Comparison of ENCODE assay signal across 9 mouse cellular contexts in genomic region chr17:49561985-49562384, GRCm38 (mm10). TPM values are rescaled to one million over a fixed set of nuclear protein-coding genes. Genes with fewer than 3 reads are reported as not detected.
DNase-seq lines count a peak whose midpoint lies in the region; ATAC-seq and TF ChIP-seq lines count a peak whose summit lies in the region.
"Had no signal": no experiment of that assay in that cellular context is flagged by ENCODE, and none has a peak within 500 bp of the region (broad histone marks: within the 10 kb centered on the region; RNA-seq: fewer than 3 reads in every experiment).

No protein-coding gene starts in this region.

- H3K9ac ChIP-seq in embryonic facial prominence, embryonic 13.5 days: peak overlapping the region; percentile 89
- H3K9ac ChIP-seq in limb, embryonic 15.5 days: no peak overlapping the region
- H3K9ac ChIP-seq in forebrain, embryonic 14.5 days (ENCODE audit: low read length): no peak overlapping the region
- H3K9ac ChIP-seq: liver, embryonic 15.5 days had no signal

- H3K27me3 ChIP-seq in embryonic facial prominence, embryonic 13.5 days: no peaks in the 10 kb centered on the region; the same call in 1 of the 2 replicates
- no peaks in the 10 kb centered on the region for H3K27me3 ChIP-seq in limb, embryonic 15.5 days
- 0 out of 2 replicates have a peak, but pooled peaks cover 3% of the 10 kb centered on the region for H3K27me3 ChIP-seq in forebrain, embryonic 14.5 days (replicated peaks; ENCODE audit: control insufficient read depth, insufficient read depth, low read length)

- peak; percentile 39 for DNase-seq in embryo, embryonic 10.5 days (ENCODE audit: low spot score)
- DNase-seq in embryo, embryonic 9.5 days (ENCODE audit: extremely low spot score): no peak
- no peak for DNase-seq in left cerebral cortex, adult 2 months (ENCODE audit: extremely low spot score in 1 of 2, low spot score in 2 of 2)
- DNase-seq in left cerebral cortex, adult 8-10 months (ENCODE audit: low spot score in 2 of 2): no peak
- DNase-seq in forebrain, embryonic 14.5 days (ENCODE audit: low spot score): no peak
- DNase-seq in left cerebral cortex, adult 9 months (ENCODE audit: low spot score in 2 of 2): no peak

- H3K4me2 ChIP-seq in embryonic facial prominence, embryonic 13.5 days: peak overlapping the region; percentile 81
- peak overlapping the region; percentile 55 for H3K4me2 ChIP-seq in limb, embryonic 15.5 days
- H3K4me2 ChIP-seq in forebrain, embryonic 14.5 days (ENCODE audit: low read length): no peak overlapping the region
- H3K4me2 ChIP-seq: liver, embryonic 15.5 days had no signal

- H3K36me3 ChIP-seq in embryonic facial prominence, embryonic 13.5 days: no peaks in the 10 kb centered on the region
- no peaks in the 10 kb centered on the region for H3K36me3 ChIP-seq in limb, embryonic 15.5 days
- H3K36me3 ChIP-seq in forebrain, embryonic 14.5 days (ENCODE audit: control insufficient read depth, insufficient read depth, low read length): no peaks in the 10 kb centered on the region
- H3K36me3 ChIP-seq: liver, embryonic 15.5 days had no signal

- TF ChIP-seq CTCF in left cerebral cortex, adult 2 months (IDR thresholded peaks at IDR 0.05): peak; percentile 14

- 25% methylated on average over 4 of the region's 4 CpGs for WGBS in embryonic facial prominence, embryonic 13.5 days
- WGBS in limb, embryonic 15.5 days: 25% methylated on average over 4 of the region's 4 CpGs
- WGBS in forebrain, embryonic 14.5 days: 56% methylated on average over 4 of the region's 4 CpGs

- intact Hi-C loops in left cerebral cortex, adult 2 months (cut with DNase I): no loop called here

- H3K4me1 ChIP-seq in embryonic facial prominence, embryonic 13.5 days: peaks cover 52% of the 10 kb centered on the region
- peaks cover 29% of the 10 kb centered on the region for H3K4me1 ChIP-seq in limb, embryonic 15.5 days
- H3K4me1 ChIP-seq in forebrain, embryonic 14.5 days (ENCODE audit: control insufficient read depth, insufficient read depth, low read length): 0 out of 2 replicates have a peak, but pooled peaks cover 5% of the 10 kb centered on the region
- H3K4me1 ChIP-seq: liver, embryonic 15.5 days had no signal

- no peak for ATAC-seq in embryonic facial prominence, embryonic 13.5 days (ENCODE audit: insufficient number of reproducible peaks, insufficient read depth, low FRiP score, low TSS enrichment, low read depth)
- ATAC-seq in limb, embryonic 15.5 days (ENCODE audit: insufficient number of reproducible peaks, low FRiP score, low TSS enrichment, low read depth): no peak
- no peak for ATAC-seq in forebrain, embryonic 14.5 days

- peak overlapping the region; percentile 47 for H3K27ac ChIP-seq in left cerebral cortex, adult 2 months
- H3K27ac ChIP-seq in embryonic facial prominence, embryonic 13.5 days: peak overlapping the region; percentile 99; the same call in 1 of the 2 replicates
- peak overlapping the region; percentile 51; the same call in 1 of the 2 replicates for H3K27ac ChIP-seq in limb, embryonic 15.5 days
- no peak overlapping the region for H3K27ac ChIP-seq in forebrain, embryonic 14.5 days (ENCODE audit: low read depth, low read length)
- H3K27ac ChIP-seq: liver, embryonic 15.5 days had no signal

- peak overlapping the region; percentile 54; the same call in 1 of the 2 replicates for H3K4me3 ChIP-seq in left cerebral cortex, adult 2 months
- peak overlapping the region; percentile 67 for H3K4me3 ChIP-seq in embryonic facial prominence, embryonic 13.5 days
- peak overlapping the region; percentile 59 for H3K4me3 ChIP-seq in limb, embryonic 15.5 days
- H3K4me3 ChIP-seq in forebrain, embryonic 14.5 days (ENCODE audit: low read depth, low read length): no peak overlapping the region
- H3K4me3 ChIP-seq: liver, embryonic 15.5 days had no signal

- H3K9me3 ChIP-seq in embryonic facial prominence, embryonic 13.5 days: no peaks in the 10 kb centered on the region
- no peaks in the 10 kb centered on the region for H3K9me3 ChIP-seq in limb, embryonic 15.5 days
- H3K9me3 ChIP-seq in forebrain, embryonic 14.5 days (replicated peaks; ENCODE audit: control insufficient read depth, low read length): no peaks in the 10 kb centered on the region
- H3K9me3 ChIP-seq: liver, embryonic 15.5 days had no signal

RNA-seq across cellular contexts. Expression of gene Daam2, which starts 2.2 kb away (rescaled TPM):
- 10 to 100 TPM; 48.7 to 55.6 TPM for total RNA-seq in left cerebral cortex, adult 2 months (2021)
- 10 to 100 TPM; 54.4 to 63.9 (median 56.9) TPM for total RNA-seq in left cerebral cortex, adult 8-10 months (2022)
- polyA plus RNA-seq in embryonic facial prominence, embryonic 13.5 days (2015; fragmentation: Nextera tagmentation; extraction: Ambion mirVana): 17.3 and 22.2 TPM in 2 replicates
- polyA plus RNA-seq in limb, embryonic 15.5 days (2015; fragmentation: Nextera tagmentation; extraction: Ambion mirVana): 8.3 and 9.9 TPM in 2 replicates
- 1.0 and 1.2 TPM in 2 replicates for polyA plus RNA-seq in forebrain, embryonic 14.5 days (2014; fragmentation: Nextera tagmentation; extraction: Ambion mirVana)

RNA-seq across cellular contexts. Expression of gene Kif6, which starts 53.0 kb away (rescaled TPM):
- total RNA-seq in left cerebral cortex, adult 2 months (2021): 1 to 10 TPM; 1.9 to 2.1 TPM
- total RNA-seq in left cerebral cortex, adult 8-10 months (2022): 1 to 10 TPM; 3.8 to 5.6 (median 4.3) TPM
- 3.2 and 3.3 TPM in 2 replicates for polyA plus RNA-seq in embryonic facial prominence, embryonic 13.5 days (2015; fragmentation: Nextera tagmentation; extraction: Ambion mirVana)
- polyA plus RNA-seq in limb, embryonic 15.5 days (2015; fragmentation: Nextera tagmentation; extraction: Ambion mirVana): 1.3 and 1.7 TPM in 2 replicates
- 1.2 and 2.7 TPM in 2 replicates for polyA plus RNA-seq in forebrain, embryonic 14.5 days (2014; fragmentation: Nextera tagmentation; extraction: Ambion mirVana)
